Mouse (Mus musculus): Measurements from ENCODE around the gene Olfr884.

The Olfr884 gene

DNA sequence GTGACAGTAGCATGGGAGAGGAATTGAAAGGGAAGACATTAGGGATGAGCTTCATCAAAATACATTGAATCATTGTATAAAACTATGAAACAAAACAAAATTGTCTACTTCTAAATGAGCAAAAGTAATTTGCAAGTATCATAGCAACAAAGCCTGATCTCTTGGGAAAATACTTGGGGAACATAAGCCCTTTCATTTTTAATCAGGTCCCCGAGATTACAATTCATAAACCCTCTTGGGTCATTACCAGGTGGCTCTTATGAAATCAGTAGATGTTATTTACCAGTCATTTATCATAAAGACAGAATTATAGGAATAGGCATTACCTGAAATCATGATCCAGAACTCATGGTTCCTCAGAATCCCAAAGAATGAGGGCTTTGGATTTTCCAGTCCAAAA is at the start of gene Olfr884:
Gene Olfr884 (plus strand): TSS at position 301 of the 400 bp plus-strand sequence.
- no peak for DNase-seq (ENCODE audit: low spot score)

DNA sequence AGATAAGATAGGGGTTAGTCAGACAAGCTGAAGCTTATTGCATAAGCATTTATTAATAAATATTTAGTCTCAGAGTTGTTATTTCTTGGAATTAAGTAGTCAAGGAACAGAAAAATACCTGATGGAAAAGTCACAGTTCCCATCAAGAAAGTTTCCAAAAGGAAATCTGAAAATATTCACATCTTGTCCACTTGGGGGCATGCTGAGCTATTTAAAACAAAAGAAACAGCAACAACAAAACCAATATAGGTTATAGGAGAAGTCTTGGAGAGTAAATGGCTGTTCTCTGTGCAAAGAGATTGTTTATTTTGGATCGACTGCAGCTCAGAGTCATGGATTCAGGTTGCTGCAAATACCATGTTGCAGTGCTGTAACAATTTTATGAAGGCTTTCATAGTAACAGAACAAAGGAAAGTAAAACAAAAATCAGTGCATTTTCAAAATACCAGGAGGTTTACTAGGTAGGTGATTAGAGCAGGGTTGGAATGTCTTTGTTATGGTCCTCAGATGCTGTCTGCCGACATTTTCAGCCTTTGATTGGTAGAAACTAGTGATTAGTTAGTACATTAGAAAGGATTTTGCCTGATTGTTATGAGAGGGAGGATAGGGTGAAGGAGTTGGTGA is 47.7 kb upstream of the Olfr884 start:
- DNase-seq (ENCODE audit: low spot score), result peak; percentile 28

DNA sequence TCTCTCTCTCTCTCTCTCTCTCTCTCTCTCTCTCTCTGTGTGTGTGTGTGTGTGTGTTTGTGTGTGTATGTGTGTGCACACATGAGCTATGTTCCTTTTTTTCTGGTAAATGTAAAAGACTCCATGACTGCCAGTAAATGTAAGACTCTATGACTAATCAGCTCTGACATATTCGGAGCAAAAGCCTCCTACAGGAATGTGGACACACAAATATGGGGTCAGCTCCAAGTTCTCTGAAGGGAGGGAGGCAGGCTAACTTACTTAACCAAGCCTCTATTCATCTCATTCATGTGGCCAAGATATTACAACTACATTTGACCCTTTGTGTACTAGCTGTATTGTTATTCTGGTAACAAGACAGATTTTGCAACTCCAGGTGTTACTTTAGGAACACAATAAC is 46.3 kb upstream of the Olfr884 start:
- no peak for DNase-seq (ENCODE audit: low spot score)

DNA sequence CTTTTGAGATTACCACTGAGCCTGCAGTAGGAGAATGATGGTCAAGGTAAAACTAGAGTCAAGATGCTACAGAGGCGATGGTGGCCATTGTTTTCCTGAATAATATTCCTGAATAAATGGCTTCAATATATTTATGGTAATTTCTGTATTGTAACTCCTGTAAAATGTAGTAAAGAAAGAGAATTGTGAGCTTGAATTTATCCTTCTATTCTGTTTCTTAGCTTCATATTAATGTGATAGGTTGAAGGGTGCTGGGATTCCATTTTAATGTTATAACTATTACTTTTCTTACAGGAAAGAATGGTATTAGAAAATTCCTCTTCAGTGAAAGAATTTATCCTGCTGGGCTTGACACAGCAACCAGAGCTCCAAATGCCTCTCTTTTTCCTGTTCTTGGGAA is 20.8 kb upstream of the Olfr884 start, which contains the start of gene Olfr883:
Gene Olfr883 (plus strand): TSS at position 301 of the 400 bp plus-strand sequence.
- DNase-seq (ENCODE audit: low spot score), result no peak

DNA sequence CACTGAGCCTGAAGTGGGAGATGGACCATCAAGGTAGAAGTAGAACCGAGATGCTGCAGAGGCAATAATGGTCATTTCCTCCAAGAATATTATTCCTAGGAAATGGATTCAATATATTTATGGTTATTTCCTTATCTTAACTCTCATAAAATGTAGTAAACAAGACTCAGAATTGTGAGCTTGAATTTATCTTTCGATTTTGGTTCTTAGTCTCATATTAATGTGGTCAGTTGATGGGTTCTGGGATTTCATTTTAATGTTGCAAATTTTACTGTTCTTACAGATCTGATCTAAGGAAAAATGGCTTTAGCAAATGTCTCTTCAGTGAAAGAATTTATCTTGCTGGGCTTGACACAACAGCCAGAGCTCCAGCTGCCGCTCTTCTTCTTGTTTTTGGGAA is 14.7 kb downstream of the Olfr884 start, which contains the start of gene Olfr885:
Gene Olfr885 (plus strand): TSS at position 301 of the 400 bp plus-strand sequence.
- DNase-seq (ENCODE audit: low spot score), result no peak

DNA sequence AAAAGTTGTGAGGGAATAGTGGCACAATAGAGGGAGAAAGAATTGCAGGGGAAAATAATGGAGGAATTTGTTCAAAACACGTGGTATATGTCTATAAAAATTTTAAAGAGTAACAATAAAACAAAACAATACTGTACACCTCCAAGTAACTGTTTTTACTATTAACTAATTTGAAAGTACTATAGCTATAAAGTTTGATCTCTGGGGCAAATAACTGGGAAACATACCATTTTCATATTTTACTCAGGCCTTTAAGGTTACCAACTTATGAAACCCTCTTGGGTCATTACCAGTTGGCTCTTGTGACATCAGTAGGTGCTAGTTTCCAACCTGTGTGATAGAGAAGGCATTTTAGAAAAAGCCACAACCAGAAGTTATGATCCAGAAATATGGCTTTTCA is 37.4 kb downstream of the Olfr884 start, which contains the start of gene Olfr887:
Gene Olfr887 (plus strand): TSS at position 301 of the 400 bp plus-strand sequence.
- no peak for DNase-seq (ENCODE audit: low spot score)
